Comparison of ENCODE assay signal across 27 mouse cellular contexts in genomic region chr8:6188422-6188821, GRCm38 (mm10).
A peak's percentile ranks its signal among the peaks of the same experiment; 100 is the strongest.
DNase-seq lines count a peak whose midpoint lies in the region; ATAC-seq lines count a peak whose summit lies in the region.
"Had no signal": no experiment of that assay in that cellular context is flagged by ENCODE, and none has a peak within 500 bp of the region (broad histone marks: within the 10 kb centered on the region; RNA-seq: fewer than 3 reads in every experiment).

No protein-coding gene starts in this region.

- H3K36me3 ChIP-seq in kidney, embryonic 16.5 days (ENCODE audit: insufficient read depth, low read length): no peaks in the 10 kb centered on the region
- H3K36me3 ChIP-seq in splenic B cell, adult 2 months (ENCODE audit: control insufficient read depth, insufficient read depth, low read length, poor library complexity, severe bottlenecking): no peaks in the 10 kb centered on the region
- H3K36me3 ChIP-seq: forebrain, embryonic 10.5 days; heart, embryonic 15.5 days; hindbrain, embryonic 13.5 days; liver, embryonic 13.5 days; lung, embryonic 15.5 days; midbrain, embryonic 10.5 days; neural tube, embryonic 15.5 days had no signal

- H3K27me3 ChIP-seq in kidney, embryonic 16.5 days (ENCODE audit: insufficient read depth, low read length): no peaks in the 10 kb centered on the region
- H3K27me3 ChIP-seq in splenic B cell, adult 2 months (ENCODE audit: control insufficient read depth, insufficient read depth, low read length, poor library complexity, severe bottlenecking): no peaks in the 10 kb centered on the region
- H3K27me3 ChIP-seq: heart, embryonic 15.5 days; hindbrain, embryonic 13.5 days; liver, embryonic 13.5 days; lung, embryonic 15.5 days; neural tube, embryonic 15.5 days; Patski had no signal

- 0 out of 2 replicates have a peak, but pooled peaks cover 3% of the 10 kb centered on the region for H3K4me1 ChIP-seq in kidney, embryonic 16.5 days (ENCODE audit: insufficient read depth, low read length)
- H3K4me1 ChIP-seq: forebrain, embryonic 10.5 days; heart, embryonic 15.5 days; hindbrain, embryonic 13.5 days; liver, embryonic 13.5 days; lung, embryonic 15.5 days; midbrain, embryonic 10.5 days; neural tube, embryonic 15.5 days had no signal

- peak; percentile 46; the same call in 1 of the 2 replicates for ATAC-seq in kidney, embryonic 16.5 days (ENCODE audit: low FRiP score, low TSS enrichment)
- peak; percentile 39; the same call in 1 of the 2 replicates for ATAC-seq in common myeloid progenitor, adult 5-6 weeks (replicated peaks; ENCODE audit: low read depth, poor library complexity, severe bottlenecking)
- peak; percentile 69 for ATAC-seq in megakaryocyte progenitor cell, adult 5-6 weeks (replicated peaks; ENCODE audit: poor library complexity)
- ATAC-seq: CD4-positive, CD25-positive, alpha-beta regulatory T cell, adult 4 months; forebrain, embryonic 16.5 days; inflammation-experienced regulatory T-cells, adult 6 months; Patski had no signal

- H3K9ac ChIP-seq in kidney, embryonic 16.5 days (replicated peaks; ENCODE audit: low read length): no peak overlapping the region
- H3K9ac ChIP-seq: heart, embryonic 15.5 days; hindbrain, embryonic 13.5 days; liver, embryonic 13.5 days; lung, embryonic 15.5 days; neural tube, embryonic 15.5 days had no signal

- H3K4me3 ChIP-seq in kidney, embryonic 16.5 days (ENCODE audit: low read length): no peak overlapping the region
- H3K4me3 ChIP-seq: forebrain, embryonic 10.5 days; heart, embryonic 15.5 days; hindbrain, embryonic 13.5 days; left cerebral cortex, adult 2 months; liver, embryonic 13.5 days; lung, embryonic 15.5 days; midbrain, embryonic 10.5 days; neural tube, embryonic 15.5 days had no signal

- no peaks in the 10 kb centered on the region for H3K9me3 ChIP-seq in kidney, embryonic 16.5 days (ENCODE audit: low read length)
- H3K9me3 ChIP-seq: forebrain, embryonic 10.5 days; heart, embryonic 15.5 days; hindbrain, embryonic 13.5 days; liver, embryonic 13.5 days; lung, embryonic 15.5 days; midbrain, embryonic 10.5 days; neural tube, embryonic 15.5 days had no signal

- no peak overlapping the region for H3K27ac ChIP-seq in kidney, embryonic 16.5 days (ENCODE audit: low read length)
- H3K27ac ChIP-seq: forebrain, embryonic 10.5 days; heart, embryonic 15.5 days; hindbrain, embryonic 13.5 days; left cerebral cortex, adult 2 months; liver, embryonic 13.5 days; lung, embryonic 15.5 days; midbrain, embryonic 10.5 days; neural tube, embryonic 15.5 days had no signal

- no peak for DNase-seq in kidney, adult 9 months
- DNase-seq in splenic B cell, adult 2 months (ENCODE audit: low read depth, low spot score): peak; percentile 3
- DNase-seq in right cerebral cortex, postnatal 10 days (ENCODE audit: low spot score in 2 of 2): no peak
- no peak for DNase-seq in frontal cortex, postnatal 25 days (ENCODE audit: low spot score in 2 of 2)
- DNase-seq: adrenal gland, postnatal 36 days; cerebellum, adult 9-10 months; gastrocnemius, postnatal 25 days; heart, postnatal 36 days; kidney, adult 18-20 months; liver, embryonic 13.5 days; lung, postnatal 36 days; thymus, adult 18-20 months; thymus, postnatal 36 days had no signal

- 43% methylated on average over 2 of the region's 2 CpGs for WGBS in kidney, embryonic 16.5 days

- H3K4me2 ChIP-seq in kidney, embryonic 16.5 days (replicated peaks; ENCODE audit: low read depth, low read length): no peak overlapping the region
- H3K4me2 ChIP-seq: heart, embryonic 15.5 days; hindbrain, embryonic 13.5 days; liver, embryonic 13.5 days; lung, embryonic 15.5 days; neural tube, embryonic 15.5 days had no signal
